Mouse (Mus musculus) heart, postnatal 0 days (tissue): ENCODE measurements around the gene Ssr2.

Experiments used
- CTCF ChIP-seq: IDR thresholded peaks from 2 replicates; pipeline ENCODE4 v1.5.1; 2016; ENCODE audit warnings: antibody characterized with exemption, control low read depth, low read depth
- EP300 ChIP-seq: IDR thresholded peaks from 2 replicates; pipeline ENCODE4 v1.6.1; 2016; ENCODE audit warnings: antibody characterized with exemption, low read depth

DNA sequence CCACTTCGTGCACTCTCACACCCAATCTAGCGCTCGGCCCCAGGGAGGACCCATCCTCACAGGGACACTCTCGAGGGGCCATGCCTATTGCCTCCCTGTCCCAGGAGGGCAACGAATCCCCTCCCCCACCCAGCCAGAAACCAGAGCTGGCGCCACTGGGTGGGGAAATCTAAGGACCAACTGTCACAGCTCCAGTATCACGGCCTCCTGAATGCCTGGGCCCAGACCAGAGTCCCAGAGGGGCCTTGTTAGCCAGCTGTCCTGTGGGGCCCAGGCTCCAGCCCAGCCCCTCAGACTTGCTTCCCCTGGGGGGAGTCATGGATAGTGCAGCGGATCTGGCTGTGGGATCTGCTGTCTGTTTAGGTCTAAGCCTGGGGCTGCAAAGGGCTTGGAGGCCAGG, 48.1 kb upstream of the Ssr2 start:
- no peak for TF ChIP-seq CTCF
- TF ChIP-seq EP300 = no peak
